Mouse (Mus musculus) CD4-positive, CD25-positive, alpha-beta regulatory T cell, adult 2 months (primary cell): ENCODE measurements at regions not wholly inside any gene's neighbourhood (a gene's known extent, or its start where the extent isn't known, plus 50 kb on each side); places are given as distances from the start of the nearest gene placed in this dataset.
"Not testable (repeated sequence)": the region's sequence is repeated elsewhere in the genome, so short reads cannot be mapped to it uniquely, and the experiment has no call there.

Experiments
- DNase-seq: peaks from one replicate; pipeline ENCODE4 v3.0.0-alpha.2; 2012; ENCODE audit warnings: low read depth, low spot score

GRCm38 (mm10) chr13:42000966-42001365 is 50.9 kb upstream of the Hivep1 start:
- DNase-seq = no peak

DNA sequence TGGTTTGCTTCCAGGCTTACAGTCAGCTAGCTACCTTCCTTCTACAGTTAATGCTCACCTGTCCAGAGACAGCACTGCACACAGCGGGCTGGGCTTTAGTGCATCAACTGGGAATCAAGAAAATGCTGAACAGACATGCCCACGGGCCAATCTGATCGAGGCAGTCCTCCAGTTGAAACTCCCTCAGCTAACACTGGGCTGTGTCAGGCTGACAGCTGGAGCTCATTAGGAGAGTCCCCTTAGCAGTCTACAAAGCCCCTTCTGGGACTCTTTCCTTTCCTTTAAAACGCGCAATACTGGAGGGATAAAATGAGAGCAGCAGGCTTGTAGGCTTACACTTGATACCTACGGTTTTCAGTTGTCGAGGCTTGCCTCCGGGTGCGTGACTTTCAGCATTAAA is 53.9 kb upstream of the Hivep1 start:
- no peak for DNase-seq

DNA sequence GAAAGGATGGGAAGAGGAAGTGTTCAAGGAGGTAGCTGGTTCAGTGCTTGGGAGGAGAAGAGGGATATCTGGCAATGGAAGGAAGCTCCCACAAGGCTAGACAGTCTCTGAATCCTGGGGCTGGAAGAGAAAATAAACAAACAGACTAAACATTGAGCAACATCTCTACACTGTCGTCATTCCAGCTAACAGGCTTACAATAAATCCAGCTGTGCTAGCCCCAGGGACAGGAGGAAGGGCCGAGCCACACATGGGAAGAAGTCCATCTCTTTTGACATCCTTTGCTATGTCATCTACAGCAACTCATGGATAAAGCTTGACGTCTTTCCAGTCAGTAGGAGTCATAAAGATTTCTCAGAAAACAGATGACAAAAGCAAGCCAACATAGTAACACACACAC is 57.7 kb upstream of the Hivep1 start:
- no peak for DNase-seq

GRCm38 (mm10) chr13:41975918-41976317 is 75.9 kb upstream of the Hivep1 start:
- DNase-seq = peak; percentile 47

DNA sequence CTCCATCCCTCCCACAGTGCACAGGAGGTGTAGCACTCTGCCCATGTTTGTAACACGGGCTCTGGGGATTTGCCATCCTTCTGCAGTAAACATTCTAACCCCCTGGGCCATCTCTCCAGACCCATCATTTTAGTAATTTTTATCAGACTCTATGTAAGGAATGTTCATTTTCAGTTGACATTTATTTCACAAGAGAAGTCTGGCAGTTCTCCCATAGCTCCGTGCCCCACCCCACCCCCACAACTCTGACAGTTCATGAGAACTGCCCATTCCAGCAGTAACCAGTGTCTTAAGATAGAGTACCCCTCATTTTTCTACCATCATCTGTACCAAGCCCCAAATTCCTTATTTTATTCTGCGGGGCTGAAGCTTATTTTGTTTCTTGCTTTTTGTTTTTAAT is 88.9 kb upstream of the Hivep1 start:
- no peak for DNase-seq

DNA sequence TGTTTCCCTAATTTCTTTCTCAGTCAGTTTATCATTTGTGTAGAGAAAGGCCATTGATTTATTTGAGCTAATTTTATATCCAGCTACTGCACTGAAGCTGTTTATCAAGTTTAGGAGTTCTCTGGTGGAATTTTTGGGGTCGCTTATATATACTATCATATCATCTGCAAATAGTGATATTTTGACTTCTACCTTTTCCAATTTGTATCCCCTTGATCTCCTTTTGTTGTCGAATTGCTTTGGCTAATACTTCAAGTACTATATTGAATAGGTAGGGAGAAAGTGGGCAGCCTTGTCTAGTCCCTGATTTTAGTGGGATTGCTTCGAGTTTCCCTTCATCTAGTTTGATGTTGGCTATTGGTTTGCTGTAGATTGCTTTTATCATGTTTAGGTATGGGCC is 90.9 kb upstream of the Hivep1 start:
- not testable (repeated sequence) for DNase-seq

GRCm38 (mm10) chr13:41957932-41958331 is 93.9 kb upstream of the Hivep1 start:
- DNase-seq = no peak

- DNase-seq = no peak
These were observed 95.9 kb upstream of the Hivep1 start for GRCm38 (mm10) chr13:41955884-41956283.

GRCm38 (mm10) chr13:41955198-41955597 is 96.6 kb upstream of the Hivep1 start:
- no peak for DNase-seq

DNA sequence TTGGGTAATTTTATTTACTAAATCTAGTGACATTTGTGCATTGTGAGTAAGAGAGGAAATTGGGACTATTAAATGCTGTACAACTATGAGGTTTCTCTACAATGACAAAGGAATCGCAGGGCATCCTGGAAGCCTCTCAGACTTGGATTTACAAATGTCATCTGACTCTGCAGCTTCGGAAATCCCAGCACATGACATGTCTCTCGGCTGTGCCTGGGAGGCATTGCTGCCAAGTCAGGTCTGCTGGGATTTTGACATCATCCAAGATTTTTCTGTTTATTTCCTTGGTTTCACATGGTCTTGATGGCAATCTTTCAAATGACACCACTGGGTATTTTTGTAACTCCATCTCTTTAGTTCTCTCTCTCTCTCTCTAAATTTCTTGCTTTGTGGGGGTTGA is 99.4 kb upstream of the Hivep1 start:
- no peak for DNase-seq

- peak; percentile 29 for DNase-seq
These were observed 100.8 kb upstream of the Adtrp start for GRCm38 (mm10) chr13:41948241-41948640.

DNA sequence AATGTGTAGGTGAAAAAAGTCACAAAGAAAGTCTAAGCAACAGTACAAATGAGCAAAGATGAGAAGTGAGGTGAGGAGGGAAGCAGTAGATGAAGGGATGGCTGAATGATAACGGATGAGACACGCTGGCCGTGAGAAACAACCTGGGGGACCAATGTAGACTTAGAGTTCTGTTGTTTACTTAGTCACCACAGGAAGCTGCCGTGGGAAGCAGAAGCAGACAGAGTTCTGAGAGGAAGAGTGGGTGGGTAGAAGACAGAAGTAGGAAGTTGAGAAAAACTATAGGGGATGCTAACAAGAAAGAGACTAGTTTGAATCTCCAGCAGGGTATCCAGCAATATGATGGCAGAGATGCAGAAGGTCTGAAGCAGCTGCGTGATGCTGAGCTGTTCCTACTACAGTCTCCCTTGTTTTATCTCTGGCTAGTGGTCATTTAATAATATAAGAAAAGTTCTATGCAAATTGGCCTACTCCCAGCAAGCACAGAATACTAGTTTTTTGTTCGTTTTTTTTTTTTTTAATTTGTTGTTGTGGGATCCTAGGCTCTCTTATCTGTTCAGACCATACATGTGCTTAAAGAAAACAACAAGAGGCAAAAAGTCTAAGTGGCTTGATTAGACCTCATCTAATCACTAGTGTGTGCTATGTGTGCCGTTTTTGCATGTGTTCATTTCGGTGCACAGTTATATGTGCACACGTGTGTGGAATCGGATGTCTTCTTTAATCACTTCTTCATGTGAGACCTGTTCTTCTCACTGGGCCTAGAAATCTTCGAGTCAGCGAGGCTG is 85.0 kb upstream of the Adtrp start:
- peak; percentile 68 for DNase-seq

- DNase-seq = peak; percentile 55
These were observed 82.3 kb upstream of the Adtrp start for GRCm38 (mm10) chr13:41929768-41930167.

DNA sequence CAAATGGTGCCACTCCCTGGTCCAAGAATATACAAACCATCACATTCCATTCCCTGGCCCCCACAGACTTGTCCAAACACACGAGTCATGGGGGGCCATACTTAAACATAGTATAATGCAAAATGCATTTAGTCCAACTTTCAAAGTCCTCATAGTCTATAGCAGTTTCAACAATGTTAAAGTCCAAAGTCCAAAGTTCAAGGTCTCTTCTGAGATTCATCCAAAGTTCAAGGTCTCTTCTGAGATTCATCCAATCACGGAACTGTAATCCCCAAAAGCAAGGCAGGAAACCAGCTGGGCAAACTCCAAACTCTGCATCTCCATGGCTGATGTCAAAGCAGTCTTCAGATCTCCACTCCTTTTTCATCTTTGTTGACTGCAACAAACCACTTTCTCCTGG is 78.4 kb upstream of the Adtrp start:
- DNase-seq = not testable (repeated sequence)

GRCm38 (mm10) chr13:41925211-41925610 is 77.7 kb upstream of the Adtrp start:
- DNase-seq = no peak

GRCm38 (mm10) chr13:41921178-41921577 is 73.7 kb upstream of the Adtrp start:
- peak; percentile 47 for DNase-seq

GRCm38 (mm10) chr13:41918525-41918924 is 71.0 kb upstream of the Adtrp start:
- no peak for DNase-seq

- DNase-seq = not testable (repeated sequence)
These were observed 68.3 kb upstream of the Adtrp start for GRCm38 (mm10) chr13:41915816-41916215.

DNA sequence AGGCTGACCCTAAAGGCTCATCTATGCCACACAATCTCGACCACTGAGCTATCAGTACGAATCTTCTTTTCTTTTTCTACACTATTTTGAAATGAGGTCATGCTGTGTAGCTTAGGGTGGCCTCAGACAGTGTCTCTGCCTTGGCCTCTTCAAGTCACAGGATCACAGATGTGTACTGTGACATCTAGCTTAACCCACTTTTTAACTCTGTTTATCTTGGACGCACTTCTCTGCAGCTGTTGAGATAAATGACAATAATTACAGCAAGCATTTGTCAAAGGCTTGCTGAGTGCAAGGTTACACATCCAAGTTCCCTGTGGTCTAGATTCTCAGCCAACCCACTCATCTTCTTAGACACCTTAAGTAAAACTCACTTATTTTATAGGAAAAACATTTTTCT is 63.3 kb upstream of the Adtrp start:
- no peak for DNase-seq

- DNase-seq = no peak
These were observed 62.8 kb upstream of the Adtrp start for GRCm38 (mm10) chr13:41910236-41910635.

- DNase-seq = no peak
These were observed 59.5 kb upstream of the Adtrp start for GRCm38 (mm10) chr13:41907027-41907426.

- no peak for DNase-seq
These were observed 55.8 kb upstream of the Adtrp start for GRCm38 (mm10) chr13:41903286-41903685.

- DNase-seq = peak; percentile 39
These were observed 52.5 kb upstream of the Adtrp start for GRCm38 (mm10) chr13:41899837-41900463.
